Mouse (Mus musculus): ENCODE data around the gene Stat3. TPM values are rescaled to one million over a fixed set of nuclear protein-coding genes. Genes with fewer than 3 reads are reported as not detected.
A peak's percentile ranks its signal among the peaks of the same experiment; 100 is the strongest.

The Stat3 gene
- polyA plus RNA-seq, 1 experiment from 2014 or later, result 25.6 TPM

GRCm38 (mm10) chr11:100975241-100975640, 35.9 kb upstream of the Stat3 start:
- no peaks in the 10 kb centered on the region for H3K36me3 ChIP-seq (ENCODE audit: control insufficient read depth, insufficient read depth, low read length)
- DNase-seq (ENCODE audit: low spot score) (no peak), ATAC-seq (ENCODE audit: low FRiP score) (no peak)
- no peak overlapping the region for H3K9ac ChIP-seq (ENCODE audit: low read depth, low read length)
- no peak overlapping the region for H3K4me2 ChIP-seq (replicated peaks; ENCODE audit: low read depth, low read length)
- H3K27me3 ChIP-seq (ENCODE audit: control insufficient read depth, insufficient read depth, low read length), result peaks cover 18% of the 10 kb centered on the region
- H3K4me3 ChIP-seq (ENCODE audit: low read depth, low read length), result no peak overlapping the region
- H3K27ac ChIP-seq (ENCODE audit: low read depth, low read length), result no peak overlapping the region
- H3K4me1 ChIP-seq (replicated peaks; ENCODE audit: control insufficient read depth, insufficient read depth, low read length), result no peaks in the 10 kb centered on the region
- WGBS, result 72% methylated on average over 7 of the region's 7 CpGs
- no peaks in the 10 kb centered on the region for H3K9me3 ChIP-seq (ENCODE audit: control insufficient read depth, low read length)

- Histone ChIP-seq H3K36me3 (ENCODE audit: control insufficient read depth, insufficient read depth, low read length) (no peaks in the 10 kb centered on the region), H3K9ac (ENCODE audit: low read depth, low read length) (no peak overlapping the region), H3K27ac (ENCODE audit: low read depth, low read length) (no peak overlapping the region), H3K4me1 (replicated peaks; ENCODE audit: control insufficient read depth, insufficient read depth, low read length) (peaks cover 2% of the 10 kb centered on the region; the same call in 1 of the 2 replicates), H3K27me3 (ENCODE audit: control insufficient read depth, insufficient read depth, low read length) (peaks cover 25% of the 10 kb centered on the region), H3K4me2 (replicated peaks; ENCODE audit: low read depth, low read length) (no peak overlapping the region), H3K4me3 (ENCODE audit: low read depth, low read length) (no peak overlapping the region), H3K9me3 (ENCODE audit: control insufficient read depth, low read length) (no peaks in the 10 kb centered on the region)
- DNase-seq (ENCODE audit: low spot score) (no peak), ATAC-seq (ENCODE audit: low FRiP score) (no peak)
- 72% methylated on average over 14 of the region's 14 CpGs for WGBS
Measured at GRCm38 (mm10) chr11:100974381-100974970, 35.1 kb upstream of the Stat3 start.

DNA sequence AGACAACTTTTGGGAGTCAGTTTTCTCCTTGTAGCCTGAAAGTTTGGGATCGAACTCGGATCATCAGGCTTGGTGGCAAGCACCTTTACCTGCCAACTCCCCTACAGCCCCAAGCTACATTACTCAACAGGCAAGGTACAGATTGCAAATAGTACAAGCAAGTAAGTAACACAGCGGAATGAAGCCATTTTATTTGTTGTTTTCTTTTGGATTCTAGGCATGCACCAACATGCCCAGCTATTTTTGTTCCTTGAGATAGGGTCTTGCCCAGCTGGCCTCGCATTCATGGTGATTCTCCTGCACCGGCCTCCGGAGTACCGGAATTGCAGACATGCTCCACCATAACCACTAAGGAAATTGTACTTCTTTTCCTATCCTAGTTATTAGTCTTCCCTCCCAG, 33.9 kb upstream of the Stat3 start:
- Histone ChIP-seq H3K4me1 (replicated peaks; ENCODE audit: control insufficient read depth, insufficient read depth, low read length) (peaks cover 4% of the 10 kb centered on the region; the same call in 1 of the 2 replicates), H3K9ac (ENCODE audit: low read depth, low read length) (no peak overlapping the region), H3K4me2 (replicated peaks; ENCODE audit: low read depth, low read length) (no peak overlapping the region), H3K27me3 (ENCODE audit: control insufficient read depth, insufficient read depth, low read length) (peaks cover 38% of the 10 kb centered on the region), H3K4me3 (ENCODE audit: low read depth, low read length) (no peak overlapping the region), H3K36me3 (ENCODE audit: control insufficient read depth, insufficient read depth, low read length) (no peaks in the 10 kb centered on the region), H3K9me3 (ENCODE audit: control insufficient read depth, low read length) (no peaks in the 10 kb centered on the region), H3K27ac (ENCODE audit: low read depth, low read length) (no peak overlapping the region)
- 92% methylated on average over 7 of the region's 7 CpGs for WGBS
- ATAC-seq (ENCODE audit: low FRiP score) (no peak), DNase-seq (ENCODE audit: low spot score) (no peak)

- Histone ChIP-seq H3K4me2 (replicated peaks; ENCODE audit: low read depth, low read length) (no peak overlapping the region), H3K4me3 (ENCODE audit: low read depth, low read length) (no peak overlapping the region), H3K4me1 (replicated peaks; ENCODE audit: control insufficient read depth, insufficient read depth, low read length) (peaks cover 4% of the 10 kb centered on the region; the same call in 1 of the 2 replicates), H3K9ac (ENCODE audit: low read depth, low read length) (no peak overlapping the region), H3K27me3 (ENCODE audit: control insufficient read depth, insufficient read depth, low read length) (peaks cover 43% of the 10 kb centered on the region), H3K9me3 (ENCODE audit: control insufficient read depth, low read length) (no peaks in the 10 kb centered on the region), H3K36me3 (ENCODE audit: control insufficient read depth, insufficient read depth, low read length) (no peaks in the 10 kb centered on the region), H3K27ac (ENCODE audit: low read depth, low read length) (no peak overlapping the region)
- WGBS, result 60% methylated on average over 10 of the region's 10 CpGs
- ATAC-seq (ENCODE audit: low FRiP score), result no peak
- DNase-seq (ENCODE audit: low spot score), result no peak
Measured at GRCm38 (mm10) chr11:100971455-100971854, 32.1 kb upstream of the Stat3 start.

GRCm38 (mm10) chr11:100970557-100970937, 31.2 kb upstream of the Stat3 start, which contains the start of gene Cavin1:
Cavin1 (minus strand) TSS chr11:100970887.
- 2% methylated on average over 20 of the region's 20 CpGs for WGBS
- Histone ChIP-seq H3K9ac (ENCODE audit: low read depth, low read length) (0 out of 2 replicates have a peak within 1 kb of the TSS, but pooled peaks have one; percentile 12), H3K4me2 (replicated peaks; ENCODE audit: low read depth, low read length) (peak within 1 kb of the TSS; percentile 43), H3K36me3 (ENCODE audit: control insufficient read depth, insufficient read depth, low read length) (no peaks in the 10 kb centered on the region), H3K27ac (ENCODE audit: low read depth, low read length) (no peak within 1 kb of the TSS), H3K4me3 (ENCODE audit: low read depth, low read length) (peak within 1 kb of the TSS; percentile 33), H3K9me3 (ENCODE audit: control insufficient read depth, low read length) (no peaks in the 10 kb centered on the region), H3K4me1 (replicated peaks; ENCODE audit: control insufficient read depth, insufficient read depth, low read length) (peaks cover 4% of the 10 kb centered on the region; the same call in 1 of the 2 replicates), H3K27me3 (ENCODE audit: control insufficient read depth, insufficient read depth, low read length) (peaks cover 43% of the 10 kb centered on the region)
- DNase-seq (ENCODE audit: low spot score) (no peak), ATAC-seq (ENCODE audit: low FRiP score) (no peak)

GRCm38 (mm10) chr11:100969744-100970556, 30.6 kb upstream of the Stat3 start:
- Histone ChIP-seq H3K4me3 (ENCODE audit: low read depth, low read length) (peak overlapping the region; percentile 33), H3K4me1 (replicated peaks; ENCODE audit: control insufficient read depth, insufficient read depth, low read length) (peaks cover 4% of the 10 kb centered on the region; the same call in 1 of the 2 replicates), H3K36me3 (ENCODE audit: control insufficient read depth, insufficient read depth, low read length) (no peaks in the 10 kb centered on the region), H3K9me3 (ENCODE audit: control insufficient read depth, low read length) (no peaks in the 10 kb centered on the region), H3K4me2 (replicated peaks; ENCODE audit: low read depth, low read length) (peak overlapping the region; percentile 43), H3K9ac (ENCODE audit: low read depth, low read length) (0 out of 2 replicates have a peak overlapping the region, but pooled peaks have one; percentile 12), H3K27ac (ENCODE audit: low read depth, low read length) (no peak overlapping the region), H3K27me3 (ENCODE audit: control insufficient read depth, insufficient read depth, low read length) (peaks cover 43% of the 10 kb centered on the region)
- ATAC-seq (ENCODE audit: low FRiP score) (no peak), DNase-seq (ENCODE audit: low spot score) (peak; percentile 57)
- WGBS, result 2% methylated on average over 65 of the region's 65 CpGs

- peak overlapping the region; percentile 33 for H3K4me3 ChIP-seq (ENCODE audit: low read depth, low read length)
- H3K4me2 ChIP-seq (replicated peaks; ENCODE audit: low read depth, low read length), result peak overlapping the region; percentile 43
- ATAC-seq (ENCODE audit: low FRiP score), result no peak
- peaks cover 43% of the 10 kb centered on the region for H3K27me3 ChIP-seq (ENCODE audit: control insufficient read depth, insufficient read depth, low read length)
- no peaks in the 10 kb centered on the region for H3K36me3 ChIP-seq (ENCODE audit: control insufficient read depth, insufficient read depth, low read length)
- no peaks in the 10 kb centered on the region for H3K9me3 ChIP-seq (ENCODE audit: control insufficient read depth, low read length)
- DNase-seq (ENCODE audit: low spot score), result peak; percentile 13
- WGBS, result 9% methylated on average over 32 of the region's 35 CpGs
- H3K27ac ChIP-seq (ENCODE audit: low read depth, low read length), result no peak overlapping the region
- H3K4me1 ChIP-seq (replicated peaks; ENCODE audit: control insufficient read depth, insufficient read depth, low read length), result peaks cover 4% of the 10 kb centered on the region; the same call in 1 of the 2 replicates
- 0 out of 2 replicates have a peak overlapping the region, but pooled peaks have one; percentile 15 for H3K9ac ChIP-seq (ENCODE audit: low read depth, low read length)
Measured at GRCm38 (mm10) chr11:100969189-100969743, 29.9 kb upstream of the Stat3 start.

GRCm38 (mm10) chr11:100968501-100968900, 29.2 kb upstream of the Stat3 start:
- H3K9me3 ChIP-seq (ENCODE audit: control insufficient read depth, low read length), result no peaks in the 10 kb centered on the region
- no peak overlapping the region for H3K27ac ChIP-seq (ENCODE audit: low read depth, low read length)
- ATAC-seq (ENCODE audit: low FRiP score) (no peak), DNase-seq (ENCODE audit: low spot score) (no peak)
- peaks cover 4% of the 10 kb centered on the region; the same call in 1 of the 2 replicates for H3K4me1 ChIP-seq (replicated peaks; ENCODE audit: control insufficient read depth, insufficient read depth, low read length)
- H3K27me3 ChIP-seq (ENCODE audit: control insufficient read depth, insufficient read depth, low read length), result peaks cover 43% of the 10 kb centered on the region
- WGBS, result 78% methylated on average over 5 of the region's 5 CpGs
- H3K4me3 ChIP-seq (ENCODE audit: low read depth, low read length), result no peak overlapping the region
- no peak overlapping the region for H3K4me2 ChIP-seq (replicated peaks; ENCODE audit: low read depth, low read length)
- no peaks in the 10 kb centered on the region for H3K36me3 ChIP-seq (ENCODE audit: control insufficient read depth, insufficient read depth, low read length)
- H3K9ac ChIP-seq (ENCODE audit: low read depth, low read length), result no peak overlapping the region

Measured in hindbrain, embryonic 11.5 days (tissue).